8 mouse cellular contexts compared by ENCODE assay signal in genomic region chr10:105238291-105238690, GRCm38 (mm10).
DNase-seq lines count a peak whose midpoint lies in the region; ATAC-seq and TF ChIP-seq lines count a peak whose summit lies in the region.
"Not testable (repeated sequence)": the region's sequence is repeated elsewhere in the genome, so short reads cannot be mapped to it uniquely, and the experiment has no call there.

No protein-coding gene starts in this region.

- not testable (repeated sequence) for H3K4me2 ChIP-seq in forebrain, embryonic 11.5 days (ENCODE audit: low read depth, low read length, severe bottlenecking)

- peak; percentile 32 for DNase-seq in MEL-GATA-1-ER (ENCODE audit: extremely low read depth, low read depth)
- DNase-seq in c-Kit-positive CD71-negative TER-119-negative erythroid progenitor cells, embryonic 14.5 days (ENCODE audit: low read depth), result peak; percentile 28
- DNase-seq in forebrain, embryonic 11.5 days (ENCODE audit: low spot score), result peak; percentile 74
- DNase-seq in heart, postnatal 4 days, result peak; percentile 65
- DNase-seq in left cerebral cortex, adult 2 months (ENCODE audit: extremely low spot score in 1 of 2, low spot score in 2 of 2), result peak; percentile 61 to 66
- peak; percentile 78 for DNase-seq in midbrain, embryonic 10.5 days (ENCODE audit: low spot score)
- peak; percentile 27 to 48 for DNase-seq in spleen, adult 18-20 months
- peak; percentile 23 for DNase-seq in urinary bladder, postnatal 14 days (ENCODE audit: low spot score)

- intact Hi-C loops in left cerebral cortex, adult 2 months (cut with DNase I), result not testable (repeated sequence)

- not testable (repeated sequence) for TF ChIP-seq CTCF in left cerebral cortex, adult 2 months (IDR thresholded peaks at IDR 0.05)

- not testable (repeated sequence) for H3K27ac ChIP-seq in forebrain, embryonic 11.5 days (ENCODE audit: low read depth, low read length); left cerebral cortex, adult 2 months; midbrain, embryonic 10.5 days (replicated peaks)

- not testable (repeated sequence) for H3K9me3 ChIP-seq in forebrain, embryonic 11.5 days (ENCODE audit: control insufficient read depth, low read length); midbrain, embryonic 10.5 days (replicated peaks)

- not testable (repeated sequence) for H3K4me1 ChIP-seq in forebrain, embryonic 11.5 days (replicated peaks; ENCODE audit: control insufficient read depth, insufficient read depth, low read length); midbrain, embryonic 10.5 days

- not testable (repeated sequence) for H3K36me3 ChIP-seq in forebrain, embryonic 11.5 days (ENCODE audit: control insufficient read depth, insufficient read depth, low read length); midbrain, embryonic 10.5 days

- ATAC-seq in forebrain, embryonic 11.5 days (replicated peaks; ENCODE audit: low FRiP score), result not testable (repeated sequence)

- not testable (repeated sequence) for H3K9ac ChIP-seq in forebrain, embryonic 11.5 days (ENCODE audit: low read length)

- not testable (repeated sequence) for H3K27me3 ChIP-seq in forebrain, embryonic 11.5 days (ENCODE audit: control insufficient read depth, insufficient read depth, low read length); midbrain, embryonic 10.5 days (ENCODE audit: low read depth, poor library complexity, severe bottlenecking)

- H3K4me3 ChIP-seq in forebrain, embryonic 11.5 days (ENCODE audit: low read depth, low read length); left cerebral cortex, adult 2 months; midbrain, embryonic 10.5 days: not testable (repeated sequence)

- 91% methylated on average over 22 of the region's 22 CpGs for WGBS in forebrain, embryonic 11.5 days
- WGBS in midbrain, embryonic 10.5 days, result 83% methylated on average over 22 of the region's 22 CpGs

Comparison
In these comparisons a context has a peak if more than half of its experiments do, and no peak if none do; other contexts are left out.
1. DNase-seq: peak in every context shown above with its lines; median percentile 78 in midbrain, embryonic 10.5 days; 74 in forebrain, embryonic 11.5 days; 65 in heart, postnatal 4 days; 64 in left cerebral cortex, adult 2 months; 38 in spleen, adult 18-20 months; 32 in MEL-GATA-1-ER; 28 in c-Kit-positive CD71-negative TER-119-negative erythroid progenitor cells, embryonic 14.5 days; 23 in urinary bladder, postnatal 14 days.